Mouse (Mus musculus) forebrain, embryonic 14.5 days (tissue): ENCODE results near the gene S100pbp. TPM values are rescaled to one million over a fixed set of nuclear protein-coding genes. Genes with fewer than 3 reads are reported as not detected.

ENCODE experiments used
- ATAC-seq: fragments of 200-750 bp; cut with Nextera tagmentation; 2 replicates; pipeline ENCODE4 v1.8.0; 2017; ENCODE audit warnings: mild to moderate bottlenecking, moderate library complexity
- DNase-seq: peaks from one replicate; pipeline ENCODE4 v3.0.0-alpha.2; 2015; ENCODE audit warnings: low spot score
- H3K27ac ChIP-seq: fragments of 300-500 bp; sonication (generic); 2 replicates; pipeline ENCODE4 v1.5.1; 2014; ENCODE audit warnings: low read depth, mild to moderate bottlenecking, control low read depth, low read length, moderate library complexity
- H3K27me3 ChIP-seq: fragments of 300-500 bp; sonication (generic); replicated peaks from 2 replicates; pipeline ENCODE4 v1.6.1; 2014; ENCODE audit warnings: low read length, control low read depth, mixed read lengths; ENCODE audit not compliant: control insufficient read depth, insufficient read depth
- H3K36me3 ChIP-seq: fragments of 300-500 bp; sonication (generic); 2 replicates; pipeline ENCODE4 v1.6.1; 2014; ENCODE audit warnings: low read length, control low read depth; ENCODE audit not compliant: control insufficient read depth, insufficient read depth
- H3K4me1 ChIP-seq: fragments of 300-500 bp; sonication (generic); 2 replicates; pipeline ENCODE4 v1.6.1; 2014; ENCODE audit warnings: antibody characterized with exemption, low read length, control low read depth; ENCODE audit not compliant: control insufficient read depth, insufficient read depth
- H3K4me2 ChIP-seq: fragments of 300-500 bp; sonication (generic); 2 replicates; pipeline ENCODE4 v1.6.1; 2014; ENCODE audit warnings: mild to moderate bottlenecking, control low read depth, low read length
- H3K4me3 ChIP-seq: fragments of 300-500 bp; sonication (generic); 2 replicates; pipeline ENCODE4 v1.5.1; 2014; ENCODE audit warnings: low read depth, low read length, control low read depth
- H3K9ac ChIP-seq: fragments of 300-500 bp; sonication (generic); 2 replicates; pipeline ENCODE4 v1.6.1; 2014; ENCODE audit warnings: mild to moderate bottlenecking, low read length, control low read depth, moderate library complexity
- H3K9me3 ChIP-seq: fragments of 300-500 bp; sonication (generic); replicated peaks from 2 replicates; pipeline ENCODE4 v1.6.1; 2016; ENCODE audit warnings: low read length, control low read depth, mixed read lengths; ENCODE audit not compliant: control insufficient read depth
- WGBS: fragments of 180-500 bp; shearing (Covaris S2); extraction: QIAGEN DNeasy Blood & Tissue Kit; methylation state at CpG from one replicate; pipeline ENCODE4 v1.1.7; 2014; 5-methylcytosine and 5-hydroxymethylcytosine counted together
- polyA plus RNA-seq: library from polyadenylated mRNA; unstranded; fragments of >200 nt; fragmentation: Nextera tagmentation; extraction: Ambion mirVana; gene quantifications from 2 replicates; pipeline ENCODE4 v1.2.1, GENCODE M21; 2014

S100pbp gene
- polyA plus RNA-seq, 1 experiment from 2014 or later, result 9.7 TPM

DNA sequence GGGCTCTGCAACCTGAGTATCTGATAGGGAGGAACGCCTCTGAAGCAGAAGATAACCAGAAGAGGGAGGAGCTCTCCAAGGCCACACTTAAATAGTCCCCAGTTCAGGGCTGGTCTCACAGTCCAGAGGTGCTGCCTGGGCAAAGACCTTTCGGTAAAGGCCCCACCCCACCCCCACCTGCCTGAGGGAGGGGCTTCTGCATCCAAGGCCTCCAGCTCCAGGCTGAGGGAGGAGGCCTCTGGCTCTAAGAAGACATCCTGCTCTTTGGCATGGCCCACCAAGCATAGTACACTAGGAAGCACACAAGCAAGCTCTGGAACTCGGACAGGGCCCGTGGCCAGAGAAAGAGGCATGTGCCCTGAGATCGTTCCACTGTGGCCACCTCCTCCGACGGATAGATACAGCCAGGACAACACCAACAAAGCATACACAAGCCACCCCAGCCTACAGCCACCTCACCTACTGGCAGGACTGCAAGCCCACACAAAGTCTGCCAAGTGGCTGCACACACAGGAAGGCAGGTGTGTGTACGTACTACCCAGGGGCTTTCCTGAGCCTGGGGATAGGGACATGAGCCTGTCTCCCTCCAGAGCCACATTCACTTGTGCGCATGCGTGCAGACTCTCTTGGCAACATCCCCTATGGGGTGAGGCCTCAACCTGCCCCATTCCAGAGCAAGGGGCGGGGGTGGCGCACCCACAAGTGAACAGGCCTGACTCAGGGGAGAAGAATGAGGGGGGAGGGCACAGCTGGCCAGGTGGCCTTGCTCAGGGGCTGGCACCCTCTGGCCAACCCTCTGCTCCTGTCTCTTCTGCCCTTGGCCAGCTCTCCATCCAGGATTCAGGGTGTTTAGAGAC lies 42.3 kb upstream of the S100pbp start:
- H3K4me3 ChIP-seq, result no peak overlapping the region
- peaks cover 13% of the 10 kb centered on the region for H3K4me1 ChIP-seq
- no peaks in the 10 kb centered on the region for H3K36me3 ChIP-seq
- no peak overlapping the region for H3K9ac ChIP-seq
- 72% methylated on average over 12 of the region's 12 CpGs for WGBS
- ATAC-seq, result no peak
- no peaks in the 10 kb centered on the region for H3K27me3 ChIP-seq
- H3K27ac ChIP-seq, result no peak overlapping the region
- no peak overlapping the region for H3K4me2 ChIP-seq
- no peak for DNase-seq
- H3K9me3 ChIP-seq, result no peaks in the 10 kb centered on the region

DNA sequence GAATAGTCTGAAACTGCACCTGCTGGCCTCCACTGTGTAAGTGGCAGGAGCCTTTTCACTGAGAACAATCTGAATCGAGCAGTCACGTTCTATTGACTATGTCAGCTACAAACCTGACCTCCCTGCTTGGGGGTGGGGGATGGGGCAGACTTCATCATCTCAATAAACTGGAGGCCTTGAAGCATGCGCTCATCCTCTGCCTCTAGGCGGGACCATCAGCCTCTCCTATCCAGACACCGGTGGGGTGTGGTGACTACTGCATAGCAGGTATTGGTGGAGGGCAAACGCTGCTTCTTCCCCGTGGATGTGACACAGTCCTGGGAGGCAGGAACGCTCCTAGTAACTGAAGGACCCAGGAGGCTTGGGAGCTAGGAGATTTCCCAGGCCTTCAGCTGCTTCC lies 41.4 kb upstream of the S100pbp start:
- H3K4me1 ChIP-seq, result peaks cover 22% of the 10 kb centered on the region
- H3K36me3 ChIP-seq, result no peaks in the 10 kb centered on the region
- no peak overlapping the region for H3K9ac ChIP-seq
- whole genome bisulfite sequencing, result 69% methylated on average over 8 of the region's 8 CpGs
- H3K27me3 ChIP-seq, result no peaks in the 10 kb centered on the region
- no peak overlapping the region for H3K27ac ChIP-seq
- DNase-seq (no peak), ATAC-seq (no peak)
- no peaks in the 10 kb centered on the region for H3K9me3 ChIP-seq
- H3K4me2 ChIP-seq, result no peak overlapping the region
- H3K4me3 ChIP-seq, result no peak overlapping the region

DNA sequence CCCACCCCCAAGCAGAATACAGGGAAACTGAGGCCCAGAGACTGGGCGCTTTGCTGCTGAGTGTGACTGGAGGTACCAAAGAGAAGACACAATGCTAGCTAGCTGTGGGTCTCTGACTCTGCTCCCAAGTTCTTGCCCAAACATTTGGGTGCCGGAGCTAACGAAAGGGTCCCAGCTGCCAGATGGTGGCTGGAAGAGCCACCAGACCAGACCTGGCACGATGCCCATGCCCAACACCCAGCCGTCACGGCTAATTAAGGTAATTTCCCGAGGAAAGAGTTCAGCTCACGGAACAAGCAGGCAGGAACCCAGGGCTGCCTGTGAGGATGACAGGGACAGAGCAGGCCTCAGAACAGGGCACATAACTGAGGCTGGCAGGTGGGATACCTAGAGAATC lies 38.5 kb upstream of the S100pbp start:
- peak overlapping the region; percentile 67 for H3K9ac ChIP-seq
- no peaks in the 10 kb centered on the region for H3K9me3 ChIP-seq
- peaks cover 28% of the 10 kb centered on the region for H3K4me1 ChIP-seq
- no peaks in the 10 kb centered on the region for H3K27me3 ChIP-seq
- H3K4me2 ChIP-seq, result peak overlapping the region; percentile 58
- DNase-seq (peak; percentile 80), ATAC-seq (peak; percentile 45)
- peak overlapping the region; percentile 35 for H3K4me3 ChIP-seq
- H3K27ac ChIP-seq, result peak overlapping the region; percentile 75
- H3K36me3 ChIP-seq, result 0 out of 2 replicates have a peak, but pooled peaks cover 7% of the 10 kb centered on the region
- 10% methylated on average over 8 of the region's 8 CpGs for WGBS

DNA sequence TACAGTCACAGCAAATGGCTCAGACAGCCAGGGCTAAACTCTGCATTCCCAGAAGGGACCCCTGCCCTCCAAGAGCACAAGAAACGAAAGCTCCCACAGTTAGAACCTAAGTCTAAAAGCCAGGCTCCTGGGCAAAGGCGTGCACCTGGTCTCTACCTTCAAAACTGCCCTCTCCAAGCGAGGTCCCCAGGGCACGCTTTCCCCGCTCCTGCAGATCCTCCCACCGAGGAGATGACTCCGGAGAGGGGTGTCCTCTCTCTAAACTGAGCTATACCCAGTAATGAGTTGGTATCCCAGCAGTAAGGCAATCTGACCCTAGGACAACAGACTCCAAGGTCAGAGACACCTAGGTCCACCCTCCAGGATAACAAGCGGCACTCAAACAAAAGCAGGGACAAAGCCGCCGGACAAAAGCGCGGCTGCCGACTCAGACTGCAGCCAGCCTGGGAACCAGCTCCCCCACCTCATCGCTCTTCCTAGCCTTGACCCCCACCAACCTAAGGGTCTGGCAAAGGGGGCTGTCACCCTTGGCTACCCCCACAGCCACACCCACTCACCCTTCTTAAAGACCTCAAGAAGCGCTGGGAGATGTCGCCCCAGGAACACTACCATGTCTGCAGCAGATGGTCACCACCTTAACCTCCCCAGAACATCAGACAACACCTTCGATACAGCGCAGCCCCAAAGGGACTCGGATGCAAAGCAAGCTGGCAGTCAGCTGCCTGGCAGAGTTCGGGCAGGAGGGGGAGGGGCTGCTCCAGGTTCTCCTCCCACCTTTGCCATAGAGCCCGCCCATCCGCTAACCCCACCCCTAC lies 37.9 kb upstream of the S100pbp start:
- 0 out of 2 replicates have a peak, but pooled peaks cover 9% of the 10 kb centered on the region for H3K36me3 ChIP-seq
- DNase-seq (peak; percentile 61), ATAC-seq (peak; percentile 57)
- peak overlapping the region; percentile 35 for H3K4me3 ChIP-seq
- peak overlapping the region; percentile 67 for H3K9ac ChIP-seq
- H3K27ac ChIP-seq, result peak overlapping the region; percentile 75
- peaks cover 28% of the 10 kb centered on the region for H3K4me1 ChIP-seq
- 8% methylated on average over 22 of the region's 22 CpGs for WGBS
- no peaks in the 10 kb centered on the region for H3K27me3 ChIP-seq
- H3K9me3 ChIP-seq, result no peaks in the 10 kb centered on the region
- peak overlapping the region; percentile 58 for H3K4me2 ChIP-seq

DNA sequence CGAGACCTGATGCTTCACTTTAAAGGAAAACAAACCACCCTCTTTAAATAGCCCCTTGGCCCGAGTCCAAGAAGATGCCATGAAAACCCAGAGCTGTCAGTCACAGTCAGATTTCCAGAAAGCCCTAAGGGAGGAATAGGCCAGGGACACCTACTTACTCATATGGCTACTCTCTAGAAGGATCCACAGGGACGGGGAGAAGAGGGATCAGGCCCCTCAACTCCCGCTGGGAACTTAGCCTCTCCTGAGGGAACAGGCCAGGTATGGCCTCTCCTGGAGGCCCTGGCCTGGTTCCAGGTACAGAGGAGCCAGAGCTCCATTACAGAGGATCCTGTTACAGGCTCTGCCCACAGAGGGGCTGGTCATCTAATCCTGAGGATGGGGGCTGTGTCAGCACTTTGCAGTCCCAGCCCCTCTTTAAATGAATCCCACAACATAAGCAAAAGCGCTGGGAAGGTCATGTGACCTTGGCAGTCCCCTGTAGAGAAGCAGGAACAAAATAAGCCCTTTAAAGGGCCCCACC lies 37.0 kb upstream of the S100pbp start:
- 16% methylated on average over 5 of the region's 5 CpGs for WGBS
- Histone ChIP-seq H3K36me3 (peaks cover 18% of the 10 kb centered on the region), H3K27me3 (no peaks in the 10 kb centered on the region), H3K4me1 (peaks cover 28% of the 10 kb centered on the region), H3K4me2 (peak overlapping the region; percentile 58), H3K27ac (no peak overlapping the region), H3K9me3 (no peaks in the 10 kb centered on the region), H3K4me3 (peak overlapping the region; percentile 35), H3K9ac (peak overlapping the region; percentile 67)
- ATAC-seq (no peak; the same call in 1 of the 2 replicates), DNase-seq (peak; percentile 50)

DNA sequence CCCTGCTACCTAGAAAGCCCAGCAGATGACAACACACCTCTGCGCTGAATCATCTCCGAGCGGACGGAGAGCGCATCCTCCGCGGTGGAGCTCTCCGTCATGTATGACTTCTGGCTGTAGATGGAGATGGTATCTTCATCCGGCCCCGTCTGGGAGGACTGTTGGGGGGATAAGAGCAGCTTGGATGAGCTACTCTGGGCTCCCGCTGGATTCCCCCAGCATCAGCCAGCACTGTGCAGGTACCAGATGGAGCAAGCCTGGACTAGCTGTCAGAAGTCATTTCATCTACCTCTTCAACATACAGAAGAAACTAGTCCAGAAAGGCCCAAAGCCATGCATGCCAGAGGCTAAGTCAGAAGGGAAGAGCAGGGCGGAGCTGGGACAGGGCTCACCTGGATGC lies 35.8 kb upstream of the S100pbp start:
- H3K27me3 ChIP-seq, result no peaks in the 10 kb centered on the region
- H3K4me3 ChIP-seq, result no peak overlapping the region
- over 99% methylated on average over 12 of the region's 12 CpGs for WGBS
- ATAC-seq (no peak), DNase-seq (no peak)
- H3K27ac ChIP-seq, result no peak overlapping the region
- peaks cover 28% of the 10 kb centered on the region for H3K4me1 ChIP-seq
- H3K9me3 ChIP-seq, result no peaks in the 10 kb centered on the region
- H3K4me2 ChIP-seq, result no peak overlapping the region
- no peak overlapping the region for H3K9ac ChIP-seq
- peaks cover 30% of the 10 kb centered on the region for H3K36me3 ChIP-seq

DNA sequence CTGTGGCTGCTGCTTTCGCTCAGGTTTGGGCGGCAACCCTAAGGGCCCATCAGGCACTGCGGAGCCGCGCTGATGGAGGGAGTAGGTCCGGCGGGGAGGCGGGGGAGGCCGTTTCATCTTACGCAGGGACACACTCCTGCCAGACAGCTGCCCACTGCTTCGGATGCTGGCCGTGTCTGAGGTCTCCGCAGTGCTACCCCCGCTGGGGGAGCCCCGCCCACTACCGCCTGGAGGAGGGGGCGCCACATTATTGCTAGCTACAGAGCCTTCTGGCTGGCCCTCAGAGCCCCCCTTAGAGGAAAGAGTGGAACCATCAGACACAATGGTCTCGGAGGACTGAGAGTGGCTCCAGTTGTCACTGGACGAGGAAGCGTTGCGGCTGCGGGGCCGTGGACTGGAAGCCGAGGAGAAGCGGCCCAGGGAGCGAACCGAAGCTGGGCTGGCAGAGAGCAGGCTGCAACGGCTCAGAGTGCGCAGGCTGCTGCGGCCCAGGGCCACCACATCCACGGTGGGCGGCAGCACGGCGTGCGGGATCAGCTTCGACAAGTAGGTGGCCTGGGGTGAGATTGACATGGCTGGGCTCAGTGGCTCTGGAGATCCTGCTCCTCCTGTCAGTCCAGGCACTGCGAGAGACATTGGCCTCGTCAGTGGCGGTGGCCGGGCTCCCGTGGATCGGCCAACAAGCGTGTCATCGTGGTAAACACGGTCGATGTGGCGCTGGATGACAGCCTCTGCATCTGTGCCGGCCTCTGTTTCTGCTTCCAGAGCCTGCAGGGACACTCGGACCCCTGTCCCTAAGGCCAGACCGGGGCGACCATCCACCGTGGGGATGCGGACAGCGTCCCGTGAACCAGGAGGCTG lies 34.1 kb upstream of the S100pbp start:
- H3K9ac ChIP-seq, result peak overlapping the region; percentile 56
- H3K4me1 ChIP-seq, result peaks cover 28% of the 10 kb centered on the region
- H3K9me3 ChIP-seq, result no peaks in the 10 kb centered on the region
- H3K27me3 ChIP-seq, result no peaks in the 10 kb centered on the region
- peak; percentile 15; the same call in 1 of the 2 replicates for ATAC-seq
- peak; percentile 32 for DNase-seq
- peak overlapping the region; percentile 6; the same call in 1 of the 2 replicates for H3K4me3 ChIP-seq
- WGBS, result 34% methylated on average over 55 of the region's 55 CpGs
- peaks cover 46% of the 10 kb centered on the region for H3K36me3 ChIP-seq
- H3K4me2 ChIP-seq, result peak overlapping the region; percentile 50
- H3K27ac ChIP-seq, result no peak overlapping the region
